Mouse (Mus musculus): ENCODE measurements at regions not wholly inside any gene's neighbourhood (a gene's known extent, or its start where the extent isn't known, plus 50 kb on each side); places are given as distances from the start of the nearest gene placed in this dataset.

DNA sequence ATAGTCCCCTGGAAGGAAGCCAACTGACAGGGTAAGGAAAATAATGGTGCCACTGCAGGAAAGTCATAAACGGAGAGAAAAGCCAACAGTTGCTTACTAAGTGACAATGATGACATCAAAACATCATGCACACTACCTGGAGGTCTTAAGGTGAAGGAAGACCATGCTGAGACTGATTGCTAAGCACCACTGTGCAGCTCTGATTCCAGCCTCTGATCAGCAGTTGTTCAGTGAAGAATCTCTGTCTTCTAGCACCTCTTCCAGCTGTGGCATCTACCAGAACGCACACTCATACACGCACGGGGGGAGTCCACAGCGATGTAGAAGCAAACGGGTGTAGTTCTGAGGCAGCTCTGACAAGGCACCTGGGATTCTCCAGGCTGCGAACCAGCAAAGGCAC is 647.8 kb downstream of the Fgf12 start:
- no peak for TF ChIP-seq POLR2A (IDR thresholded peaks at IDR 0.05; ENCODE audit: insufficient read depth, low read length)
- TF ChIP-seq CTCF (IDR thresholded peaks at IDR 0.05; ENCODE audit: low read depth, low read length), result no peak

All from ES-Bruce4 (cell line).